In genomic region chr19:38029871-38030270, GRCm38 (mm10) we compare ENCODE assay signal across 12 mouse cellular contexts. TPM values are rescaled to one million over a fixed set of nuclear protein-coding genes. Genes with fewer than 3 reads are reported as not detected.
DNase-seq lines count a peak whose midpoint lies in the region; ATAC-seq and TF ChIP-seq lines count a peak whose summit lies in the region.
"Had no signal": no experiment of that assay in that cellular context is flagged by ENCODE, and none has a peak within 500 bp of the region (broad histone marks: within the 10 kb centered on the region; RNA-seq: fewer than 3 reads in every experiment).

No protein-coding gene starts in this region.

- H3K4me3 ChIP-seq in heart, postnatal 0 days (ENCODE audit: low read depth, low read length): no peak overlapping the region
- peak overlapping the region in 1 of 3 experiments; percentile 29 for H3K4me3 ChIP-seq in CH12.LX (replicated peaks in 1 of 3; ENCODE audit: low read depth in 2 of 3, low read length in 2 of 3, poor library complexity in 1 of 3)
- H3K4me3 ChIP-seq in intestine, embryonic 14.5 days (ENCODE audit: low read depth, low read length): no peak overlapping the region
- H3K4me3 ChIP-seq in forebrain, embryonic 12.5 days (replicated peaks): no peak overlapping the region
- H3K4me3 ChIP-seq: limb, embryonic 13.5 days had no signal

- 66% methylated on average over 3 of the region's 3 CpGs for WGBS in heart, postnatal 0 days
- 55% methylated on average over 3 of the region's 3 CpGs for WGBS in intestine, embryonic 14.5 days
- 82% methylated on average over 3 of the region's 3 CpGs for WGBS in forebrain, embryonic 12.5 days

- no peak overlapping the region for H3K9ac ChIP-seq in heart, postnatal 0 days (replicated peaks; ENCODE audit: low read depth, low read length)
- H3K9ac ChIP-seq in CH12.LX (ENCODE audit: insufficient read depth, low read depth): peak overlapping the region; percentile 20; the same call in 1 of the 2 replicates
- no peak overlapping the region for H3K9ac ChIP-seq in intestine, embryonic 14.5 days (ENCODE audit: low read length)
- no peak overlapping the region for H3K9ac ChIP-seq in forebrain, embryonic 12.5 days
- H3K9ac ChIP-seq: limb, embryonic 13.5 days had no signal

- no peak for TF ChIP-seq POLR2A in CH12.LX (IDR thresholded peaks at IDR 0.05; ENCODE audit: low read depth, low read length)

- TF ChIP-seq RAD21 in CH12.LX (IDR thresholded peaks at IDR 0.05; ENCODE audit: low read depth, low read length): no peak

- DNase-seq in heart, postnatal 0 days (ENCODE audit: low spot score): no peak
- DNase-seq in heart, postnatal 25 days (ENCODE audit: low spot score): no peak
- DNase-seq in CH12.LX (ENCODE audit: extremely low read depth): no peak
- DNase-seq in intestine, embryonic 14.5 days (ENCODE audit: low spot score): no peak
- peak; percentile 48 for DNase-seq in kidney, postnatal 14 days
- DNase-seq in layer of hippocampus, adult 9-11 months: no peak
- no peak for DNase-seq in cerebellum, postnatal 36 days
- DNase-seq: adrenal gland, adult 2 months; heart, adult 11 months had no signal

- H3K27me3 ChIP-seq in heart, postnatal 0 days (ENCODE audit: control insufficient read depth, insufficient read depth, low read length): no peaks in the 10 kb centered on the region
- no peaks in the 10 kb centered on the region for H3K27me3 ChIP-seq in CH12.LX (replicated peaks)
- H3K27me3 ChIP-seq in intestine, embryonic 14.5 days (replicated peaks; ENCODE audit: control insufficient read depth, insufficient read depth, low read length): no peaks in the 10 kb centered on the region
- H3K27me3 ChIP-seq in forebrain, embryonic 12.5 days: 0 out of 2 replicates have a peak, but pooled peaks cover 4% of the 10 kb centered on the region
- H3K27me3 ChIP-seq: limb, embryonic 13.5 days had no signal

- H3K4me2 ChIP-seq in heart, postnatal 0 days (ENCODE audit: low read depth, low read length): no peak overlapping the region
- peak overlapping the region; percentile 60 for H3K4me2 ChIP-seq in CH12.LX (ENCODE audit: insufficient read depth, low read depth, poor library complexity, severe bottlenecking)
- H3K4me2 ChIP-seq in intestine, embryonic 14.5 days (ENCODE audit: low read length): peak overlapping the region; percentile 37
- H3K4me2 ChIP-seq in forebrain, embryonic 12.5 days: no peak overlapping the region

- H3K9me3 ChIP-seq in heart, postnatal 0 days (replicated peaks; ENCODE audit: control insufficient read depth, low read length): no peaks in the 10 kb centered on the region
- no peaks in the 10 kb centered on the region for H3K9me3 ChIP-seq in CH12.LX (replicated peaks; ENCODE audit: low read length)
- no peaks in the 10 kb centered on the region for H3K9me3 ChIP-seq in intestine, embryonic 14.5 days (ENCODE audit: control insufficient read depth, low read length)
- no peaks in the 10 kb centered on the region for H3K9me3 ChIP-seq in forebrain, embryonic 12.5 days
- H3K9me3 ChIP-seq: limb, embryonic 13.5 days had no signal

- peak overlapping the region; percentile 2; the same call in 1 of the 2 replicates for H3K27ac ChIP-seq in heart, postnatal 0 days (ENCODE audit: low read depth)
- H3K27ac ChIP-seq in CH12.LX (ENCODE audit: insufficient read depth, low read depth): no peak overlapping the region
- peak overlapping the region; percentile 78 for H3K27ac ChIP-seq in intestine, embryonic 14.5 days (ENCODE audit: low read depth)
- H3K27ac ChIP-seq in forebrain, embryonic 12.5 days: no peak overlapping the region
- H3K27ac ChIP-seq: hindbrain, postnatal 0 days had no signal

- TF ChIP-seq EP300 in heart, postnatal 0 days (IDR thresholded peaks at IDR 0.05; ENCODE audit: low read depth): no peak
- TF ChIP-seq EP300 in CH12.LX (IDR thresholded peaks at IDR 0.05; ENCODE audit: low read length): no peak

- in situ Hi-C loops in CH12.LX (cut with MboI; ENCODE audit: low pct_ligation_motif_present, low pct_unique_long_range_greater_than_20kb, low sequenced_read_pairs): no loop called here

- no peaks in the 10 kb centered on the region for H3K36me3 ChIP-seq in heart, postnatal 0 days (replicated peaks; ENCODE audit: control insufficient read depth, insufficient read depth, low read length)
- H3K36me3 ChIP-seq in CH12.LX (replicated peaks in 1 of 2; ENCODE audit: control insufficient read depth in 1 of 2, insufficient read depth in 1 of 2, low read length in 1 of 2): no peaks in the 10 kb centered on the region
- no peaks in the 10 kb centered on the region for H3K36me3 ChIP-seq in intestine, embryonic 14.5 days (ENCODE audit: control insufficient read depth, insufficient read depth, low read length)
- no peaks in the 10 kb centered on the region for H3K36me3 ChIP-seq in forebrain, embryonic 12.5 days (replicated peaks)
- H3K36me3 ChIP-seq: limb, embryonic 13.5 days had no signal

- no peaks in the 10 kb centered on the region for H3K79me2 ChIP-seq in CH12.LX (replicated peaks; ENCODE audit: control insufficient read depth, extremely low read depth, insufficient read depth, poor library complexity, severe bottlenecking)

- H3K4me1 ChIP-seq in heart, postnatal 0 days (ENCODE audit: control insufficient read depth, insufficient read depth): peaks cover 8% of the 10 kb centered on the region; the same call in 1 of the 2 replicates
- H3K4me1 ChIP-seq in CH12.LX (ENCODE audit: control insufficient read depth in 1 of 2, insufficient read depth in 2 of 2): peaks cover 18 to 67% of the 10 kb centered on the region in 2 experiments
- peaks cover 47% of the 10 kb centered on the region for H3K4me1 ChIP-seq in intestine, embryonic 14.5 days (replicated peaks; ENCODE audit: control insufficient read depth, insufficient read depth, low read length)
- 0 out of 2 replicates have a peak, but pooled peaks cover 10% of the 10 kb centered on the region for H3K4me1 ChIP-seq in forebrain, embryonic 12.5 days

- dilution Hi-C loops in CH12.LX (cut with MboI; ENCODE audit: extremely low pct_ligation_motif_present, extremely low pct_unique_long_range_greater_than_20kb, low sequenced_read_pairs): no loop called here

- TF ChIP-seq CTCF in heart, postnatal 0 days (IDR thresholded peaks at IDR 0.05; ENCODE audit: low read depth): no peak
- TF ChIP-seq CTCF in CH12.LX (conservative IDR thresholded peaks at IDR 0.05 in 1 of 2, IDR thresholded peaks at IDR 0.05 in 1 of 2; ENCODE audit: low read depth in 2 of 2, low read length in 2 of 2): no peak

- ATAC-seq in heart, postnatal 0 days (ENCODE audit: insufficient read depth, low read depth): no peak
- no peak for ATAC-seq in intestine, embryonic 14.5 days (replicated peaks; ENCODE audit: low FRiP score, low TSS enrichment, low read depth)
- ATAC-seq in forebrain, embryonic 12.5 days (ENCODE audit: low FRiP score): no peak

- intact Hi-C loops in heart, postnatal 25 days (cut with DNase I): no loop called here

TF ChIP-seq in CH12.LX, 34 proteins besides CTCF, POLR2A, EP300 and RAD21:
- no peak for TF ChIP-seq MYC (IDR thresholded peaks at IDR 0.05; ENCODE audit: low read depth, low read length)
- no peak for TF ChIP-seq ZNF384 (IDR thresholded peaks at IDR 0.05; ENCODE audit: low read depth, low read length)
- no peak for TF ChIP-seq E2F4 (IDR thresholded peaks at IDR 0.05; ENCODE audit: insufficient replicate concordance, low read depth, low read length)
- TF ChIP-seq SMC3 (IDR thresholded peaks at IDR 0.05; ENCODE audit: low read depth, low read length): no peak
- no peak for TF ChIP-seq MXI1 (IDR thresholded peaks at IDR 0.05; ENCODE audit: low read depth, low read length)
- TF ChIP-seq HCFC1 (IDR thresholded peaks at IDR 0.05; ENCODE audit: low read depth, low read length): no peak
- TF ChIP-seq RCOR1 (conservative IDR thresholded peaks at IDR 0.05; ENCODE audit: low read depth, low read length): no peak
- TF ChIP-seq ZMIZ1 (IDR thresholded peaks at IDR 0.05; ENCODE audit: low read depth, low read length): no peak
- TF ChIP-seq ELF1 (IDR thresholded peaks at IDR 0.05; ENCODE audit: low read depth, low read length): no peak
- no peak for TF ChIP-seq ETS1 (conservative IDR thresholded peaks at IDR 0.05; ENCODE audit: low read depth, low read length)
TF ChIP-seq in CH12.LX: peak in this region for 0.

RNA-seq across cellular contexts. Expression of gene Myof, which starts 13.5 kb away (rescaled TPM):
- total RNA-seq in heart, postnatal 0 days (2014; rRNA removed; ENCODE audit: low replicate concordance): 9.5 and 13.3 TPM in 2 replicates
- 2.8 and 3.0 TPM in 2 replicates for polyA plus RNA-seq in heart, postnatal 0 days (2015; fragmentation: Nextera tagmentation; extraction: Ambion mirVana)
- total RNA-seq in heart, postnatal 25 days (2021): 10 to 100 TPM in 1 of 2 experiments, 1 to 10 TPM in 1; 9.5 to 10.3 TPM
- total RNA-seq in CH12.LX (2012; rRNA removed) (0.29 and 0.30 TPM in 2 replicates), CH12.LX (2014; rRNA removed) (0.49 and 0.59 TPM in 2 replicates)
- polyA plus RNA-seq in CH12.LX (2012; ENCODE audit: insufficient read length, low read depth): 3.9 and 4.1 TPM in 2 replicates
- polyA plus RNA-seq in intestine, embryonic 14.5 days (2014; fragmentation: Nextera tagmentation; extraction: Ambion mirVana): 16.7 and 17.9 TPM in 2 replicates
- 2.1 and 2.9 TPM in 2 replicates for polyA plus RNA-seq in forebrain, embryonic 12.5 days (2016; fragmentation: Nextera tagmentation; extraction: Ambion mirVana)

RNA-seq across cellular contexts. Expression of gene Cep55, which starts 24.9 kb away (rescaled TPM):
- total RNA-seq in heart, postnatal 0 days (2014; rRNA removed; ENCODE audit: low replicate concordance): 19.1 and 21.7 TPM in 2 replicates
- polyA plus RNA-seq in heart, postnatal 0 days (2015; fragmentation: Nextera tagmentation; extraction: Ambion mirVana): 9.2 and 9.5 TPM in 2 replicates
- total RNA-seq in heart, postnatal 25 days (2021): under 1 TPM; 0.50 to 0.78 TPM
- total RNA-seq in CH12.LX (2012; rRNA removed) (29.6 and 33.0 TPM in 2 replicates), CH12.LX (2014; rRNA removed) (76.2 and 90.8 TPM in 2 replicates)
- polyA plus RNA-seq in CH12.LX (2012; ENCODE audit: insufficient read length, low read depth): 64.2 and 70.4 TPM in 2 replicates
- polyA plus RNA-seq in intestine, embryonic 14.5 days (2014; fragmentation: Nextera tagmentation; extraction: Ambion mirVana): 31.3 and 32.8 TPM in 2 replicates
- polyA plus RNA-seq in forebrain, embryonic 12.5 days (2016; fragmentation: Nextera tagmentation; extraction: Ambion mirVana): 52.9 and 54.7 TPM in 2 replicates

Comparison
In these comparisons a context has a peak if more than half of its experiments do, and no peak if none do; other contexts are left out.
1. H3K27ac ChIP-seq: peak in heart, postnatal 0 days (single experiment) and intestine, embryonic 14.5 days (single experiment); none in CH12.LX (single experiment) and forebrain, embryonic 12.5 days (single experiment).
2. H3K4me2 ChIP-seq: peak in CH12.LX (single experiment) and intestine, embryonic 14.5 days (single experiment); none in heart, postnatal 0 days (single experiment) and forebrain, embryonic 12.5 days (single experiment).